Mouse (Mus musculus) olfactory bulb, adult 2 months (tissue): Measurements from ENCODE around the gene Mfsd4a.

ENCODE experiments used
- CTCF ChIP-seq: fragments of 200-500 bp; IDR thresholded peaks from 2 replicates; pipeline ENCODE4 v1.5.1; 2012; ENCODE audit warnings: low read depth, mild to moderate bottlenecking, low read length, moderate library complexity; ENCODE audit not compliant: insufficient read depth
- POLR2A ChIP-seq: fragments of 200-500 bp; IDR thresholded peaks from 2 replicates; pipeline ENCODE4 v1.6.1; 2012; ENCODE audit warnings: mild to moderate bottlenecking, low read depth, low read length, moderate library complexity; ENCODE audit not compliant: insufficient read depth

- no peak for TF ChIP-seq POLR2A
- TF ChIP-seq CTCF, result no peak
These were observed 77.6 kb downstream of the Mfsd4a start for GRCm38 (mm10) chr1:131990083-131990760.
